Mouse (Mus musculus) T-cell, adult 66 days (primary cell): ENCODE data around the gene Timmdc1. TPM values are rescaled to one million over a fixed set of nuclear protein-coding genes. Genes with fewer than 3 reads are reported as not detected.

Source experiments
- total RNA-seq, 2 experiments: library from RNA; stranded (reverse); gene quantifications; 3 replicates in 1 of 2; 4 replicates in 1 of 2; pipeline ENCODE4 v1.2.4; 2023

Gene Timmdc1
- total RNA-seq, result 10 to 100 TPM; 19.0 to 24.8 TPM

GRCm38 (mm10) chr16:38522129-38523084 is at the start of gene Timmdc1:
Timmdc1 (minus strand) TSS chr16:38522663.

DNA sequence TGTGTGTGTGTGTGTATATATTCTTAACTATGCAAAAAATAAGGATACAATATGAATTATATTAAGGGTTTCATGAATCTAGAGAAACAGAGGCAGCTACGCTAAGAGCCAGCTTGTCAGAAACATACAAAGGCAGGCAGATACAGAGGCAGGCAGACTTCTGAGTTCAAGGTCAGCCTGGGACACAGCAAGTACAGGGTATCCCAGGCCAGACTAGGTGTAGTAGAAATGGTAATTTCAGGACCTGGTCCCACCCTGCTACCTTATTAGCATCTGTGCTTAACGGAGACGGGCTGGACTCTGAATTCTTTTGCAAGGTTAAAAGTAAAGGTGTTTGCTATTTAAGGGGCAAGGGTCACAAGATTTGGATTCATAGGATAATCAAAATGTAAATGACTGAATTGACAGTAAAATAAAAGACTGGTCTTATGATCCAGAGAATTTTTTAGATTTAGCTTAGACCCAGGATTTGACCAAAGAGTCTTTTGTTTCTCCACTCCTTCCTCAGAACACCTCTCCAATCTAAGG is 35.8 kb upstream of the Timmdc1 start, which contains the start of gene Tmem39a:
Gene Tmem39a (plus strand): TSS at position 478 of the 528 bp plus-strand sequence.

DNA sequence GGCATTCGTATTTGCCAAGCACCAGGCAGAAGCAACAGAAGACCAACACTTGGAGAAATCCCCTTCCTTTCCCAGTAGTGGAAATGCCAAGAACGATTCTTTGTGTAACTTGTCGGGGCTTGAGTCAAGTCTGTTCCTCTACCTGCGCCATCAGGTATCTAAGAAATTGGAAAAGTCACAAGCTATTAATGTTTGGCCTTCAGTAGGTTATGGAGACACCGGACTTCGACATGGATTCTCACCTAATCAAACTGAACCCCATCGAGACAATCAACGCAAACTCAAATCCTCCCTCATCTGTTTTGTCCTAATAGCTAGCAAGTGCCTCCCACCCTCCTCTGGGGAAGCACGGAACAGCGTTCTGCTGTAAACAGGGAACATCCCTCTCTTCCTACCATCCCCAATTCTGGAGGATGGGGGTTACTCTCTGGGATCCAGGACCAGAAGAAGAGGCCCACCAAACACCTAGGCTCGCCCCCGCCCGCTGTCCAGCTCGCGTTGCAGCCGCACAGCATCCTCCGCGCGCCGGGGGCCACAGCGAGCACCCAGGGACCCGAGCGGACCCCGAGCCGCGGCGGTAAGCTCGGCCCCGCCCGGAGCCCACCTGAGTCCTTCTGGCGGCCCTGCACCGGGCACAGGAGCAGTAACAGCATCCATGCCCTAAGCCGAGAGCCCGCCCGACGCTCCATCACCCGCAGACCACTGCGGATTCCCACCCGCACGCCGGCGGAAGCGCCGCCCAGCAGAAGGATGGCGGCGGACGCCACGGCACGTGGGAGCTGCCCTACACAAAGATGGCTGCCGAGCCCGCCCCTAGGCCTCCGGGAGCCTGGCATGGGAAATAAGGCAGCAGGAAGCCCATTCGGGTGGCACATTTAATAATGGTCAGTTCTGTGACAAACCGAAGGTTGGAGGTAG is 27.3 kb upstream of the Timmdc1 start, which contains the start of gene Poglut1:
Gene Poglut1 (minus strand): TSS at position 780 of the 918 bp plus-strand sequence.

DNA sequence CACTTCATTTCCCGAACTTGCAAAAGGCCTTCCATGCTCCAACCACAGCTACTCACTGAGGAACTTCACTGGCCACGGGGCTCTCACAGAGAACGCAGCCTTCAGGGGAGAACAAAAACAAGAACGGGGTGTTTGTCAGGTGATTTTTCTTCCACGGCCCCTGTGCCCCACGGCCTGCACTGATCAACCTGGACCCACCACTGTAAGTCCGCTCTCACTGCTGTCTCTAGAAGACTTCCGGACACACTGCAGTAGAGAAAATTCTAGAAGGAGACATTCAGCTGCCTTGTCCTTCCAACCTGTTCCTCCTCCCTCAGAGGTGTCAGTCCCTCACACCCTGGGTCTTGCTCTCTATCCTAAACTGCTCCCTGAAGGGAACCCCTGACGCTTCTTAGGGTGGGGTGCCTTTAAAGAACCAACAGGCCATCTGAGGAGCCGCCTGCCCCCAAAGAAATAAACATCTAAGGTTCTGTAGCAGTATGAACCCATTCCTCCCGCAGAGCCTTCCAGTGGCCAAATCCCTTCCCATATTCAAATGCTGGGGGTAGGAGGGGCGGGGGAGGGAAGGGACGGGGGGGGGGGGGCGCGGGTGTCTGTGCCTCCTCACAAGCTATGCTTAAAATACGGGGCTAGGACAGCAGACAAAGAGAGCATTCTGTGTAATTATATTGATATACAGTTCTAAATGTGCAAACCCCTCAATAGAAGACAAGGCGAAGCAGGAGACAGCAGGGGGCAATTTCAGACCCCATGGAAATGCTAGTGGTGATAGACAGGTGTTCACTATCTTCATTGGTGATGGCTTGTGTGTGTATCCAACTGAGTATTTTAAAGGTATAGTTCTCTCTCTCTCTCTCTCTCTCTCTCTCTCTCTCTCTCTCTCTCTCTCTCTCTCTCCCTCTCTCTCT is 66.7 kb downstream of the Timmdc1 start, which contains the start of gene Cd80:
Gene Cd80 (plus strand): TSS at position 51 of the 908 bp plus-strand sequence.

DNA sequence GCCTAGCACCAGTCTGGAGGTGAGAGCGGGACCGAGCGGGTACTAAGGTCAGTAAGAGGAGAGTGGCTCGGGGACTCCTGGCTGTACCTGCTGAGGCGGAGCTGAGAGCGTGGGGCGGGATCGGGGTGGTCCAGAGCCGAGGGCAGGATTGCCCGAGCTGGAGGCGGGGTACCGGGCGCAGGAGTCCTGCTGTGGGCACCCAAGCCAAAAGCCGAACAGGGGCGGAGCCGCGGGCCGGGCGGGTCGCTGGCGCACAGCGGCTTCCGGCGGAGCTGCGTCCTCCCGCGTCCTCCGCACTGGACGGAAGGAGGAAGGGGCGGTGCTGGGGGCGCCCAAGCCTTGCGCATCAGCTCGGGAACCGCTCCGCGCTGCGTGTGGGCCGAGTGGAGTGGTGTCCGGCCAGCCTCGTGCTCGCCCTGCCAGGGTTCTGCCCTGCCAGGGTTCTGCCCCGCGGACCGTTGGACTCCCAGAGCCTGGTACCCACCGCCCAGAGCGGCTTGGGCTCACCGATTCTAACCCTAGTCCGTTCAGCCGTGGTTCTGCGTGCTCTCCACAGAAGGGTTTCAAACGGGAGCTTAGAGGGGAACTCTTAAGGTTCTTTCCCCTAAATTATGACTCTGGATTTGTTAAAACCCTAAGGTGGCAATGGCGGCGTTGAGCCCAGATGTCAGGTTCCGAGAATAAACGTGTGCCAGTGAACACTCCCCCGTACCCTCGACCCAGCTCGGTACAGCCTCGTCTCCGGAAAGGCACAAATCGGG is 69.8 kb downstream of the Timmdc1 start, which contains the start of gene Adprh:
Gene Adprh (minus strand): TSS at position 262 of the 761 bp plus-strand sequence.

Other genes with a start within 250 kb of the Timmdc1 start
- not detected for gene Nr1i2, start 227.8 kb downstream of the Timmdc1 start, total RNA-seq
- not detected for gene Maats1, start 180.5 kb downstream of the Timmdc1 start, total RNA-seq
- gene Cox17, start 175.7 kb downstream of the Timmdc1 start, total RNA-seq, result 10 to 100 TPM; 64.9 to 83.4 TPM
- not detected for gene Gm21987, start 175.6 kb downstream of the Timmdc1 start, total RNA-seq
- under 1 TPM; 0.56 to 0.64 TPM for gene Popdc2, start 160.5 kb downstream of the Timmdc1 start, total RNA-seq
- not detected for gene Pla1a, start 89.5 kb downstream of the Timmdc1 start, total RNA-seq
- gene Adprh, start 70.0 kb downstream of the Timmdc1 start, total RNA-seq, result 10 to 100 TPM; 23.1 to 24.4 TPM
- 1 to 10 TPM; 1.4 TPM for gene Cd80, start 67.1 kb downstream of the Timmdc1 start, total RNA-seq
- 10 to 100 TPM; 25.9 to 28.9 TPM for gene Poglut1, start 27.6 kb upstream of the Timmdc1 start, total RNA-seq
- 10 to 100 TPM; 41.2 to 45.7 TPM for gene Tmem39a, start 36.0 kb upstream of the Timmdc1 start, total RNA-seq
- 10 to 100 TPM; 12.0 to 14.8 TPM for gene Arhgap31, start 190.6 kb upstream of the Timmdc1 start, total RNA-seq
- gene B4galt4, start 219.6 kb upstream of the Timmdc1 start, total RNA-seq, result under 1 TPM; 0.53 to 0.87 TPM